Mouse (Mus musculus): ENCODE data around the gene Iffo1. TPM values are rescaled to one million over a fixed set of nuclear protein-coding genes. Genes with fewer than 3 reads are reported as not detected.

The Iffo1 gene
- polyA plus RNA-seq, 1 experiment from 2014 or later = 10.3 TPM

DNA sequence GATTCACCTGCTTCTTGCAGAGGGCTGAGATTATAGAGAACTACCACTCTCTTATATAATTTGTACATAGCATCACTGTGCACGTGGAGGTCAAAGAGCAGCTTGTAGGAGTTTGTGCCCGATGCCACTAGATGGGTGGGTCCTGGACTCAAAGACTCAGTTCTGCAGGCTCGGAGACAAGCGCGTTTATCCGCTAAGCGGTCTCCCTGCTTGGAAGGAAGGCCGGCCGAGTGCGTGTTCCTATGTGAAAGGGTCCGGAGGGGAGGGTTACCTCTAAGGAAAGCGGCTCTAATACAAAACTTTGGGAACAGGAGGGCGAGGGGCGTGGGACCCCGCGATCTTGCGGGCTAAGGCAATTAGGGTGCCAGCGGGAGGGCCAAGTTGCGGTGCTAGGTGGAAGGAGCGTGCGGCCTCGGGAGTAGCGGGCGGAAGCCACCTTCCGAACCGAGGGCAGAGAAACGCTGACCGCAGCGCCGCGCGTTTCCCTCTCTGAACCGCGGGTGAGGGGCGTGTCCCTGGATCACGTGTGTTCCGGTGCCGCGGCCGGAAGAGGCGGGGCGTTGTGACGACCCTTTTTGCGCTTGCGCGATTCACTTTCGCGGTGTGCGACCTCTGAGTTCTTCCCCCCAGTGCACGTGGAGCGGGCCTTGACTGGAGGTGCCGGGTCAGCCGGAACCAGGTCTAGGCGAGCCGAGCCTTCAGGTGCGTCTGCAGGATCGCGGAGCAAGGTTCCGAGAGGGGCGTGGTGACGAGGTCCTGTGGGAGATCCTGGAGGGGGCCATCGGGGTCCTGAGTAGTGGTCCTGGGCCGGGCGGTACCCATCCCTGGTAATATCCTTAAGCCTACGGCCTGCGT is 13.5 kb upstream of the Iffo1 start, which contains the start of gene Nop2:
TSS of gene Nop2 (plus strand) at position 608 of the 855 bp plus-strand sequence.
- 1% methylated on average over 61 of the region's 66 CpGs for WGBS
- peak within 1 kb of the TSS; percentile 83 for H3K9ac ChIP-seq (ENCODE audit: low read depth, low read length)
- peaks cover 23% of the 10 kb centered on the region; the same call in 1 of the 2 replicates for H3K36me3 ChIP-seq (ENCODE audit: control insufficient read depth, insufficient read depth, low read length)

DNA sequence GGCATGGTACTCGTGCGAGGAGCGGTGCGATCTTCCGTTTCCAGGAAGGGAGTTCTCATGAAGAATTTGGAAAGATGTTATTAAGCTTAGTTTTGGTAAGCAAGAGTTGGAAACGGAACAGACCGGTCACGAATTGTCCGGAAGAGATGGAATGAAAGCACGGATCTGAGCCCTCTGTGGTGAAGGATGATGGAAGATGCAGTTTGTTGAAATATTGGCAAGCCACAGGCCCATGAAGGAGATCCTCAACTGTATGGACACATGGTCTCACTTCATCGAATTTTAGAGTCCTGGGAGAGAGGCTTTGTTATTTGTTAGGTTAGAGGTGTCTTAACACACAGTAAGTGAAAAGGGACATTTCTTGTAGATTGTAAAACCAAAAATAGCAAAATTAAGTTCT is 12.6 kb upstream of the Iffo1 start:
- Histone ChIP-seq H3K27ac (ENCODE audit: low read depth, low read length) (no peak overlapping the region), H3K9me3 (ENCODE audit: control insufficient read depth, low read length) (no peaks in the 10 kb centered on the region), H3K4me1 (replicated peaks; ENCODE audit: control insufficient read depth, insufficient read depth, low read length) (0 out of 2 replicates have a peak, but pooled peaks cover 2% of the 10 kb centered on the region), H3K4me3 (ENCODE audit: low read depth, low read length) (peak overlapping the region; percentile 88), H3K27me3 (ENCODE audit: control insufficient read depth, insufficient read depth, low read length) (no peaks in the 10 kb centered on the region), H3K4me2 (replicated peaks; ENCODE audit: low read depth, low read length) (peak overlapping the region; percentile 81), H3K36me3 (ENCODE audit: control insufficient read depth, insufficient read depth, low read length) (peaks cover 28% of the 10 kb centered on the region), H3K9ac (ENCODE audit: low read depth, low read length) (peak overlapping the region; percentile 83)
- DNase-seq (ENCODE audit: low spot score) (no peak), ATAC-seq (ENCODE audit: low FRiP score) (no peak)
- WGBS = 8% methylated on average over 11 of the region's 11 CpGs

More for the DNA sequence above, 13.5 kb upstream of the Iffo1 start, which contains the start of gene Nop2:
- Histone ChIP-seq H3K27ac (ENCODE audit: low read depth, low read length) (peak within 1 kb of the TSS; percentile 66), H3K4me3 (ENCODE audit: low read depth, low read length) (peak within 1 kb of the TSS; percentile 88), H3K27me3 (ENCODE audit: control insufficient read depth, insufficient read depth, low read length) (no peaks in the 10 kb centered on the region), H3K9me3 (ENCODE audit: control insufficient read depth, low read length) (no peaks in the 10 kb centered on the region), H3K4me2 (replicated peaks; ENCODE audit: low read depth, low read length) (peak within 1 kb of the TSS; percentile 81), H3K4me1 (replicated peaks; ENCODE audit: control insufficient read depth, insufficient read depth, low read length) (0 out of 2 replicates have a peak, but pooled peaks cover 2% of the 10 kb centered on the region)
- peak; percentile 98 for DNase-seq (ENCODE audit: low spot score)
- peak; percentile 97 for ATAC-seq (ENCODE audit: low FRiP score)

DNA sequence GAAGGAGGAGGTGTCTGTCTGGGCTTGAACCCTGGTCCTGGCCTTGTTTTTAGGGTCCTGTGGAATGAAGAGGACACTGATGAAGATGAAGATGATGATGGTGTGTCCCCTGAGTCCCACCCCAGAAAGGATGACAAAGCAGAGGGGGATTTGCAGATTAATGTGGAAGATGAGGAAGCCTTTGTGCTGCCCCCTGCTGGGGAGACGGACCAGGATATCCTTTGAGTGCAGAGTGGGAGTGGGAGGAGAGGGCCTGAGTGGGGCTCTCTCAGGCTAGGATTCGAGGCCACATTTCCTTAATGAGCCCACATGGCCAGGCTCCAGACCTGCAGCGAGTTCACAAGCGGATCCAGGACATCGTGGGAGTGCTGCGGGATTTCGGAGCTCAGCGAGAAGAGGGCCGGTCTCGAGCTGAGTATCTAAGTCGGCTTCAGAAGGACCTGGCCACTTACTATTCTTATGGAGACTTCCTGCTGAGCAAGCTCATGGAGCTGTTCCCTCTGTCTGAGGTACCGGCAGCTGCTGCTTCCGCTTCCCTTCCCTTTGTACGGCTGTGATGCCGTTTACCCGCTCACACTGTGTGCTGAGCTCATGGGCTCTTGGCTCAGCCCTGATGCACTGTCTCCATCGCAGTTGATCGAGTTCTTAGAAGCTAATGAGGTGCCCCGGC is 7.9 kb upstream of the Iffo1 start:
- Histone ChIP-seq H3K9me3 (ENCODE audit: control insufficient read depth, low read length) (no peaks in the 10 kb centered on the region), H3K36me3 (ENCODE audit: control insufficient read depth, insufficient read depth, low read length) (peaks cover 23% of the 10 kb centered on the region), H3K4me1 (replicated peaks; ENCODE audit: control insufficient read depth, insufficient read depth, low read length) (0 out of 2 replicates have a peak, but pooled peaks cover 2% of the 10 kb centered on the region), H3K27ac (ENCODE audit: low read depth, low read length) (no peak overlapping the region), H3K4me2 (replicated peaks; ENCODE audit: low read depth, low read length) (no peak overlapping the region), H3K9ac (ENCODE audit: low read depth, low read length) (no peak overlapping the region), H3K27me3 (ENCODE audit: control insufficient read depth, insufficient read depth, low read length) (no peaks in the 10 kb centered on the region), H3K4me3 (ENCODE audit: low read depth, low read length) (no peak overlapping the region)
- ATAC-seq (ENCODE audit: low FRiP score) (0 out of 2 replicates have a peak, but pooled peaks have one; percentile 10), DNase-seq (ENCODE audit: low spot score) (peak; percentile 59)
- WGBS = 87% methylated on average over 19 of the region's 19 CpGs

DNA sequence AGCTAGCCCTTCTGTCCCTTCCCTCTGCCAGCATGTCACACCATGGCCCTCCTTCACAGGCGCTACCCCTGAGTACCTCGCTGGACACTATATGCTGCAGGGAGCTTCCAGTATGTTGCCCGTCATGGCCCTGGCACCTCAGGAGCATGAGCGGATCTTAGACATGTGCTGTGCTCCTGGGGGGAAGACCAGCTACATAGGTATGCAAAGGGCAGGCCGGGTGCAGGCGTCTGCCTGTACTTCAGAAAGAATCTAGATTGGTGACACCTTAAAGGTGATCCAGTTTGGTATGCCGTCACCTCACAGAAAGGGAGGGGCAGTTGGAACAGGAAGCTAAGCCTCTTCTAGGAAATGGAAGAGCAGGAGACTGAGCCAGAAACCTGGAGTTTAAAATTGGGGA is 5.3 kb upstream of the Iffo1 start:
- H3K27ac ChIP-seq (ENCODE audit: low read depth, low read length) = no peak overlapping the region
- no peaks in the 10 kb centered on the region for H3K4me1 ChIP-seq (replicated peaks; ENCODE audit: control insufficient read depth, insufficient read depth, low read length)
- no peak overlapping the region for H3K9ac ChIP-seq (ENCODE audit: low read depth, low read length)
- 94% methylated on average over 7 of the region's 7 CpGs for WGBS
- no peak overlapping the region for H3K4me2 ChIP-seq (replicated peaks; ENCODE audit: low read depth, low read length)
- no peak overlapping the region for H3K4me3 ChIP-seq (ENCODE audit: low read depth, low read length)
- DNase-seq (ENCODE audit: low spot score) (no peak), ATAC-seq (ENCODE audit: low FRiP score) (no peak)
- peaks cover 18% of the 10 kb centered on the region for H3K36me3 ChIP-seq (ENCODE audit: control insufficient read depth, insufficient read depth, low read length)
- no peaks in the 10 kb centered on the region for H3K27me3 ChIP-seq (ENCODE audit: control insufficient read depth, insufficient read depth, low read length)
- H3K9me3 ChIP-seq (ENCODE audit: control insufficient read depth, low read length) = no peaks in the 10 kb centered on the region

DNA sequence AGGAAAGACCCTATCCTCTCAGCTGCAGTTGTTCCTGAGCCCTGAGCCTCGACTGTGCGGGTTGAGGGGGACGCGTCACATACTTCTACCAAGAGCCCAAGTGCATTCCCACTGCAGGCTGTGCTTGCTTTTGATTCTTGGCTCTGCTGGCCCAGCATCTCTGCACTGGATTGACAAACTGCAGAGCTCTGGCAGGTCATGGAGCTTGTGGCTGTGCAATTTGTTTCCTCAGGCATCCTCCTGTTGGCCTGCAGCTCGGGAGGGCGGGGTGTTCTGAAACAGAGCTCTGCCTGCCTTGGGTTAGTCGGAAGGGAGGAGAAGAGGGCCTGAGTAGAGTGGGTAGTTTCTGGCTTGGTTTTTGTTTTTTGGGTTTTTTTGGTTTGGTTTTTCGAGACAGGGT is 2.6 kb upstream of the Iffo1 start:
- Histone ChIP-seq H3K27ac (ENCODE audit: low read depth, low read length) (no peak overlapping the region), H3K36me3 (ENCODE audit: control insufficient read depth, insufficient read depth, low read length) (peaks cover 5% of the 10 kb centered on the region), H3K9ac (ENCODE audit: low read depth, low read length) (no peak overlapping the region), H3K27me3 (ENCODE audit: control insufficient read depth, insufficient read depth, low read length) (no peaks in the 10 kb centered on the region), H3K4me3 (ENCODE audit: low read depth, low read length) (no peak overlapping the region), H3K4me2 (replicated peaks; ENCODE audit: low read depth, low read length) (no peak overlapping the region), H3K9me3 (ENCODE audit: control insufficient read depth, low read length) (no peaks in the 10 kb centered on the region), H3K4me1 (replicated peaks; ENCODE audit: control insufficient read depth, insufficient read depth, low read length) (peaks cover 10% of the 10 kb centered on the region; the same call in 1 of the 2 replicates)
- no peak for DNase-seq (ENCODE audit: low spot score)
- no peak for ATAC-seq (ENCODE audit: low FRiP score)
- WGBS = 94% methylated on average over 8 of the region's 8 CpGs

DNA sequence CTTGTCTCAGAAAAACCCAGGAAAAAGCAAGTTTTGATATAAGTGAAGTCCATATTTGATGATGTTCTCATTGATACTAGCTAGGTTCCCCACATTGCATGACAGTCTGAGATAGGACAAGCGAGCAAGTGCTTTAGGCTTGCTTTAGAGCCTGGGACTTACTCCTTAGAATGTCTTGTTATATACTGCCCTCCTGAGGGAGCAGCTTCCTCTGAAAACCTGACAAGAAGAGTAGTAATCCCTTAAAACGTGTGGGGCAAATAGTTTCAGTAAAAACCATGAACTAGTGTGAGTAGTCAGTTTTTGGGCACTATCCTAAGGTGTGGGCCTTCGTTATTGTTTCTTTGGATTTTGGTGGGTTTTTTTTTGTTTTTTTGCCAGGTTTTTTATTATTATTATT is 1.9 kb upstream of the Iffo1 start:
- ATAC-seq (ENCODE audit: low FRiP score) = no peak
- Histone ChIP-seq H3K9me3 (ENCODE audit: control insufficient read depth, low read length) (no peaks in the 10 kb centered on the region), H3K36me3 (ENCODE audit: control insufficient read depth, insufficient read depth, low read length) (peaks cover 3% of the 10 kb centered on the region; the same call in 1 of the 2 replicates), H3K4me2 (replicated peaks; ENCODE audit: low read depth, low read length) (no peak overlapping the region), H3K4me3 (ENCODE audit: low read depth, low read length) (no peak overlapping the region), H3K9ac (ENCODE audit: low read depth, low read length) (no peak overlapping the region), H3K27me3 (ENCODE audit: control insufficient read depth, insufficient read depth, low read length) (no peaks in the 10 kb centered on the region), H3K27ac (ENCODE audit: low read depth, low read length) (no peak overlapping the region), H3K4me1 (replicated peaks; ENCODE audit: control insufficient read depth, insufficient read depth, low read length) (peaks cover 10% of the 10 kb centered on the region; the same call in 1 of the 2 replicates)
- WGBS = 74% methylated on average over 3 of the region's 3 CpGs
- no peak for DNase-seq (ENCODE audit: low spot score)

DNA sequence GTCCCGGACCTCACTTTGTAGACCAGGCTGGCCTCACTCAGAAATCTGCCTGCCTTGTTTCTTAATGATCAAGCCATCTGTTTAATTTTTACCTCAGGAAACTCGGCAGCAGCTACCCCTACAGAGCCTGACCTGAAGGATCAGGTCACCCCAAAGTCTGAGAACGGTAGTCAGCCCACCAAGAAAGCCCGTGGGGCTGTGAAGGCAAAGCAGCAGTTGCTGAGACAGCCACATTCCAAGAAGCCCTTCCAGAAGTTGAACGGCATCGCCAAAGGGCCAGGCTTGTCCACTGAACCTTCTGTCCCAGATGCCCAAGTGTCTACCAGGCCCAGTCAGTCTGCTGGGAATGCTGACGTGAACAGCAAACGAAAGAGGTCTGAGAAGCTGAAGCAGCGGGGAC is 1.1 kb upstream of the Iffo1 start:
- Histone ChIP-seq H3K27ac (ENCODE audit: low read depth, low read length) (no peak overlapping the region), H3K9ac (ENCODE audit: low read depth, low read length) (no peak overlapping the region), H3K4me3 (ENCODE audit: low read depth, low read length) (no peak overlapping the region), H3K4me2 (replicated peaks; ENCODE audit: low read depth, low read length) (no peak overlapping the region), H3K4me1 (replicated peaks; ENCODE audit: control insufficient read depth, insufficient read depth, low read length) (peaks cover 10% of the 10 kb centered on the region; the same call in 1 of the 2 replicates), H3K9me3 (ENCODE audit: control insufficient read depth, low read length) (no peaks in the 10 kb centered on the region), H3K36me3 (ENCODE audit: control insufficient read depth, insufficient read depth, low read length) (peaks cover 3% of the 10 kb centered on the region; the same call in 1 of the 2 replicates), H3K27me3 (ENCODE audit: control insufficient read depth, insufficient read depth, low read length) (no peaks in the 10 kb centered on the region)
- whole genome bisulfite sequencing = 84% methylated on average over 9 of the region's 9 CpGs
- ATAC-seq (ENCODE audit: low FRiP score) (no peak), DNase-seq (ENCODE audit: low spot score) (no peak)

DNA sequence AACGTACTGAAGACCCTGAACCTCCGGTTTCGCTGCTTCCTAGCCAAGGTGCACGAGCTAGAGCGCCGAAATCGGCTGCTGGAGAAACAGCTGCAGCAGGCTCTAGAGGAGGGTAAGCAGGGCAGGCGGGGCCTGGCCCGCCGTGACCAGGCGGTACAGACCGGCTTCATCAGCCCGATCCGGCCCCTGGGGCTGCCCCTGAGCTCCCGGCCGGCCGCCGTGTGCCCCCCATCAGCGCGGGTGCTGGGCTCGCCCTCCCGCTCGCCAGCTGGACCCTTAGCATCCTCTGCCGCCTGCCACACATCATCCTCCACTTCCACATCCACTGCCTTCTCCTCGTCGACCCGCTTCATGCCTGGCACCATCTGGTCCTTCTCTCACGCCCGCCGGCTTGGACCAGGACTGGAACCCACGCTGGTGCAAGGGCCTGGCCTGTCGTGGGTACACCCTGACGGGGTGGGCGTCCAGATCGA is 474 bp downstream of the Iffo1 start:
- ATAC-seq (ENCODE audit: low FRiP score) (peak; percentile 81), DNase-seq (ENCODE audit: low spot score) (no peak)
- peak overlapping the region; percentile 87 for H3K27ac ChIP-seq (ENCODE audit: low read depth, low read length)
- H3K9ac ChIP-seq (ENCODE audit: low read depth, low read length) = peak overlapping the region; percentile 84
- no peaks in the 10 kb centered on the region for H3K27me3 ChIP-seq (ENCODE audit: control insufficient read depth, insufficient read depth, low read length)
- peak overlapping the region; percentile 62 for H3K4me3 ChIP-seq (ENCODE audit: low read depth, low read length)
- no peaks in the 10 kb centered on the region for H3K36me3 ChIP-seq (ENCODE audit: control insufficient read depth, insufficient read depth, low read length)
- H3K9me3 ChIP-seq (ENCODE audit: control insufficient read depth, low read length) = no peaks in the 10 kb centered on the region
- peaks cover 10% of the 10 kb centered on the region; the same call in 1 of the 2 replicates for H3K4me1 ChIP-seq (replicated peaks; ENCODE audit: control insufficient read depth, insufficient read depth, low read length)
- WGBS = 1% methylated on average over 33 of the region's 35 CpGs
- peak overlapping the region; percentile 91 for H3K4me2 ChIP-seq (replicated peaks; ENCODE audit: low read depth, low read length)
